Mouse (Mus musculus) ES-Bruce4 (cell line): ENCODE results near the gene Rnls.

Experiments
- CTCF ChIP-seq: IDR thresholded peaks from one replicate; pipeline ENCODE4 v1.8.1; 2011; ENCODE audit warnings: low read depth, low read length
- EP300 ChIP-seq: IDR thresholded peaks from 2 replicates; pipeline ENCODE4 v1.6.1; 2011; ENCODE audit warnings: low read depth, low read length; ENCODE audit not compliant: insufficient read depth
- POLR2A ChIP-seq: IDR thresholded peaks from one replicate; pipeline ENCODE4 v1.8.1; 2011; ENCODE audit warnings: low read length; ENCODE audit not compliant: insufficient read depth

DNA sequence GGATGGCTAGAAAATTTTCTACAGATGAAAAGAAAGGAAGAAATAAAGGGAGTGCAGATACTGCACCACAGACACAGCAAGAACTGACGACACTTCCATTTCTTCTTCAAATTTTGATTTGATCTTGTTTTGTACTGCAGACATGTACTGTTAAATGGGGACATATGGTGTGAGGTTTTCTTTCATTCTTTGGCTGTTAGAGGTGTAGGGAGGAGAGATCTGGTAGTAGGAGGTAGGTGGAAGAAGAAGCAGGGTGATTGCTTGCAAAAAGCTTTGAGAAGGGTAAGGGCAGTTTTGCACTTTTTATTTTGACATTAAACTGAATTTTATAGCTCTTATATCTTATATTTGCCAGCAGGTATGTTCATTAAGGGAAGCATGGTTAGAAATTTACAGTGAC, 115.7 kb downstream of the Rnls start:
- TF ChIP-seq POLR2A = no peak
- no peak for TF ChIP-seq CTCF
- no peak for TF ChIP-seq EP300
